ENCODE assay signal across 28 mouse cellular contexts in genomic region chr14:51979252-51979651, GRCm38 (mm10). TPM values are rescaled to one million over a fixed set of nuclear protein-coding genes. Genes with fewer than 3 reads are reported as not detected.
"Had no signal": no experiment of that assay in that cellular context is flagged by ENCODE, and none has a peak within 500 bp of the region (broad histone marks: within the 10 kb centered on the region; RNA-seq: fewer than 3 reads in every experiment).

No protein-coding gene starts in this region.

- H3K9ac ChIP-seq: liver, embryonic 15.5 days; liver, postnatal 0 days; lung, embryonic 15.5 days; midbrain, embryonic 12.5 days; neural tube, embryonic 13.5 days; neural tube, embryonic 15.5 days; stomach, embryonic 15.5 days had no signal

- H3K9me3 ChIP-seq: liver, embryonic 15.5 days; lung, embryonic 15.5 days; midbrain, embryonic 10.5 days; midbrain, embryonic 12.5 days; neural tube, embryonic 13.5 days; neural tube, embryonic 15.5 days; stomach, embryonic 15.5 days had no signal

- H3K27ac ChIP-seq: liver, embryonic 15.5 days; lung, embryonic 15.5 days; macrophage; midbrain, embryonic 10.5 days; midbrain, embryonic 12.5 days; neural tube, embryonic 13.5 days; neural tube, embryonic 15.5 days; stomach, embryonic 15.5 days; stomach, postnatal 0 days had no signal

- H3K27me3 ChIP-seq: lung, embryonic 15.5 days; midbrain, embryonic 12.5 days; neural tube, embryonic 13.5 days; neural tube, embryonic 15.5 days; stomach, embryonic 15.5 days had no signal

- H3K36me3 ChIP-seq: liver, embryonic 15.5 days; lung, embryonic 15.5 days; midbrain, embryonic 10.5 days; midbrain, embryonic 12.5 days; neural tube, embryonic 13.5 days; neural tube, embryonic 15.5 days; stomach, embryonic 15.5 days had no signal

- ATAC-seq: liver, postnatal 0 days; lung, postnatal 0 days; midbrain, embryonic 16.5 days had no signal

- H3K4me2 ChIP-seq: liver, embryonic 15.5 days; lung, embryonic 15.5 days; midbrain, embryonic 12.5 days; neural tube, embryonic 13.5 days; neural tube, embryonic 15.5 days; stomach, embryonic 15.5 days had no signal

- H3K4me3 ChIP-seq: liver, embryonic 15.5 days; lung, embryonic 15.5 days; midbrain, embryonic 10.5 days; midbrain, embryonic 12.5 days; myocyte; neural tube, embryonic 13.5 days; neural tube, embryonic 15.5 days; stomach, embryonic 15.5 days had no signal

- DNase-seq: liver, postnatal 0 days; lung, adult 2 months; lung, postnatal 14 days; lung, postnatal 36 days; midbrain, embryonic 14.5 days; retina, postnatal 1 day; right cerebral cortex, adult 18-20 months; right cerebral cortex, postnatal 25 days; right cerebral cortex, postnatal 4 days; spleen, adult 18-20 months; thymus, adult 2 months; thymus, postnatal 4 days had no signal

RNA-seq across cellular contexts. Expression of gene Tmem253, which starts 36.2 kb away (rescaled TPM):
- total RNA-seq: megakaryocyte-erythroid progenitor cell, adult 5-6 weeks had no signal
- polyA plus RNA-seq: neural tube, embryonic 13.5 days had no signal

RNA-seq across cellular contexts. Expression of gene Rnase13, which starts 56.7 kb away (rescaled TPM):
- total RNA-seq: megakaryocyte progenitor cell, adult 5-6 weeks; megakaryocyte-erythroid progenitor cell, adult 5-6 weeks had no signal
- polyA plus RNA-seq: liver, embryonic 15.5 days; liver, postnatal 0 days; lung, adult 2 months; lung, embryonic 15.5 days; lung, postnatal 0 days; macrophage; midbrain, embryonic 10.5 days; midbrain, embryonic 12.5 days; midbrain, embryonic 14.5 days; midbrain, embryonic 16.5 days; myocyte; neural tube, embryonic 11.5 days; neural tube, embryonic 13.5 days; neural tube, embryonic 15.5 days; small intestine, adult 2 months; stomach, embryonic 15.5 days; stomach, postnatal 0 days; thymus, adult 2 months had no signal
